Mouse (Mus musculus) layer of hippocampus, postnatal 25 days (tissue): ENCODE results near the gene Hist1h3f. TPM values are rescaled to one million over a fixed set of nuclear protein-coding genes. Genes with fewer than 3 reads are reported as not detected.
A peak's percentile ranks its signal among the peaks of the same experiment; 100 is the strongest.
"Not testable (repeated sequence)": the region's sequence is repeated elsewhere in the genome, so short reads cannot be mapped to it uniquely, and the experiment has no call there.

ENCODE experiments used
- DNase-seq, 2 experiments: peaks; one replicate each; pipeline ENCODE4 v3.0.0; 2022; ENCODE audit warnings: mixed read lengths in 2 of 2, low spot score in 1 of 2; ENCODE audit errors: extremely low spot score in 1 of 2
- total RNA-seq, 2 experiments: library from RNA; stranded (reverse); gene quantifications; 2 replicates each; pipeline ENCODE4 v1.2.3; 2021

Hist1h3f gene
- total RNA-seq, 2 experiments from 2014 or later, result 15.7 to 16.5 TPM

DNA sequence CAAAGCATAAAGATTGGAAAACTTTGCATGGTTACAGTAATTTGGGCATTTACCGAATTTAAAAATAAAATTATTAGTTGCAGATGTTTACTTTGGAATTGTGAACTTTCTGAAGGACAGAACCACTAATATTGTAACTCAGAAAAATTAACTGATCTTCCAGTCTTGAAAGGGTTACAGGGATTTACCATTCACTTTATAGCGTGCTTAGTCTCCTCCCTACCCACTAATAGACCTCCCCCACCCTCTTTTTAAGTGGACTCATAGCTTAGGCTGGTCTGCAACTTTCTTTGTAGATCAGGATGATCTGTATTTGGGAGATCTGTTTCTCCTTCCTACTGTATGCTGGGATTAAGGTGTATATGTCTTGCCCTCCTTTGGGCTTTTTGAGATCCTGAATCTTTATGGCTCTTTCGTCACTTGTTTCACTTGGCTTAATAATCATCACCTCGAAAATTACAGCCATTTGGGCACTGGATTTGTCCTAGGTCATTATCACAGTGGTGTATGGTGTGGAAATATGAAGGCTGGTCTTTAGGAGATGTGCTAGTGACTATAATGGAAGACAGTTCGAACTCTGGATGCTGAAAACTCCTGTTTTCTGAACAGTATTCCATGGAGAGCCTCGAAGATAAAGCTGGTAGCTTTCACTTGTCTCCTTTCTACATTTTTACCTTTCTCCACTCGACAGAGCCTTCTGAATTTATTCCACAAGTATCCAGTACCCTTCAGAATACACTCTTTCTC is 7.6 kb upstream of the Hist1h3f start:
- DNase-seq, result no peak

DNA sequence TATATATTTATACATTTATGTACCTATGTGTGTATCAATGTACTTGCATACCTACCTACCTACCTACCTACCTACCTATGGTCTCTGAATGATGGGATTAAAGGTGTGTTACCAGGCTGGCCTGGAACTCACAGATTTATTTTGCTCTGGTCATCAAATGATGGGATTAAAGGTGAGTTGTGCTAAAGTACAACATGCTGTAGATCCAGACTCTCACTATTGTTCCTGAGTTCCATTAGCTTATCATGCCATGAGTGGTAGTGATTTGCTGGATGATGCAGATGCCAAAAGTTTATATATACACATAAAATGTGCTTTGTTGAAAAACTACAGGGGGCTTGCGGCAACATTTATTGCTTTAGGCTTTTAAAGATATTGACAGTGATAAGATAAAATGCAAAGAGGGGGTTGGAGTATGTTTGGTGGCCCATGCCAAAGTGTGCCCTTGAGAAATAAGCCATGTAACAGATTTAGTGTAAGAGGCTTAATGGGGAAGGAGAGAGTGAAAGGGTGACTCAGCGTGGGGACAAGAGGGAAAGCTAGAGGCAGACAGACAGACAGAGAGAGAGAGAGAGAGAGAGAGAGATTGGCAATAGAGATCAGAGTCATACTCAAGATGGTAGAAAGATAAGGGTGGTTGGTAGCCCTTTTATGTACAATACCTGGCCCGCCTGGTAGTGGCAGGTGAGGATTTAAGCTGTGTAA is 6.7 kb upstream of the Hist1h3f start:
- no peak for DNase-seq

DNA sequence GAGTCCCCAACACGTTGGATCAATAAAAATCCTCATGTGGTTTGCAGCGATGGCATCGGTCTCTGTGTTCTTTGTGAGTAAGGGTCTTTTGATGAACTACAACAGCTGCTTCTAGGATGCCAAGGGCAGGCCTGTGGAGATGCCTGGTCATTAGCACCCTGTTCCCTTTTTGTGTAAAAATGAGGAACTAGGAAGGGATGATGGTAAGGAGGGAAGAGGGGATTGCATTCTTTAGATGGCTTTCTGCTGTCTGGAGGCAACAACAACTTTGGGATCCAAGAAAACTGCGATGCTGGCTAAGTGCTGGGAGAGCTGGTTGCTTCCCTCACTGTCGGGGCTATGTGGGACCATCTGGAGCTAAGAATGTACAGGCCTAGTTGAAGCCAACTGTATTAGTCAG is 5.6 kb upstream of the Hist1h3f start:
- no peak for DNase-seq

DNA sequence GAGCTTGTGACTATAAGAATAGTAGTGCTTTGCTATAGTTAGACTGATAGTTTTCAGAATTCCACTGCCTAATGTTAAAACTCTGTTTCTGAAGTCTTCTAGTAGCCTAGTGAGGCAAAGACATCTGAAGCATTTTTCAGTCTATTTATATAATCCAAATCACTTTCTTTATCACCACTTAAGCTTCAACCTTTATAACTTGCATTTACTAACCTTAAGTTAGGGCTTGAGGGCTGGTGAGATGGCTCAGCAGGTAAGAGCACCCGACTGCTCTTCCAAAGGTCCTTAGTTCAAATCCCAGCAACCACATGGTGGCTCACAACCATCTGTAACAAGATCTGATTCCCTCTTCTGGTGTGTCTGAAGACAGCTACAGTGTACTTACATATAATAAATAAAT is 4.0 kb upstream of the Hist1h3f start:
- DNase-seq, result not testable (repeated sequence)

DNA sequence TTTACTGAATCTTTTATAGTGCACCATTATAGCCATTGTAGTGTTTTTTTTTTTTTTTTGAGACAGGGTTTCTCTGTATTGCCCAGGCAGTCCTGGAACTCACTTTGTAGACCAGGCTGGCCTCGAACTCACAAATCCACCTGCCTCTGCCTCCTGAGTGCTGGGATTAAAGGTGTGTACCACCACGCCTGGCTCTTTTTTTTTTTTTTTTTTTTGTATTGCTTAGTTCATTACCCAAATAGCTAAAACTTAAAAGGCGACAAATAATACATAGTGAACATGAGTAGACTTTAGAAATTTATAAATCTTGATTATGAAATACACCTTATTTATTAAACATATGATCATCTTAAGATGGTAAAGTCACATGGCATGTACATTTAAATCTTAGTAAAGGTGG is 2.4 kb upstream of the Hist1h3f start:
- DNase-seq, result no peak

DNA sequence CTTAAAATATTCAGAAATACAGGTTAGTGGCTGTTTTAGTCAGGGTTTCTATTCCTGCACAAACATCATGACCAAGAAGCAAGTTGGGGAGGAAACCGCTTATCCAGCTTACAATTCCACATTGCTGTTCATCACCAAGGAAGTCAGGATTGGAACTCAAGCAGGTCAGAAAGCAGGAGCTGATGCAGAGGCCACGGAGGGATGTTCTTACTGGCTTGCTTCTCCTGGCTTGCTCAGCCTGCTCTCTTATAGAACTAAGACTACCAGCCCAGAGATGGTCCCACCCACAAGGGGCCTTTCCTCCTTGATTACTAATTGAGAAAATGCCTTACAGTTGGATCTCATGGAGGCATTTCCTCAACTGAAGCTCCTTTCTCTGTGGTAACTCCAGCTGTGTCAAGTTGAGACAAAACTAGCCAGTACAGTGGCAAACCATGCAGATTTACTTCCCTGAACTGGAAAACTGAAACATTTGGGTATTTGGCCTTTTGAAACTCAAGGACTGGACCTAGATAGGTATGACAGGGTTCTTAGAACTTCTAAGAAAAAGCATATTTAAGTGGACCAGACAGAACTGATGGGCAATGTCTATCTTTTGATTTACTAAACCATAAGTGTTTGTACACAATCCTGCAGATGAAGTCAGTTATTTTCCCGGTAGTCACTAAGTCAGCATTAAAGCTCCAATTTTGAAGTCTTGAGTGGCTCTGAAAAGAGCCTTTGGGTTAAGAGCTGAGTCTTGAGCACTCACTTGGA is 1.4 kb upstream of the Hist1h3f start:
- DNase-seq, result not testable (repeated sequence)

DNA sequence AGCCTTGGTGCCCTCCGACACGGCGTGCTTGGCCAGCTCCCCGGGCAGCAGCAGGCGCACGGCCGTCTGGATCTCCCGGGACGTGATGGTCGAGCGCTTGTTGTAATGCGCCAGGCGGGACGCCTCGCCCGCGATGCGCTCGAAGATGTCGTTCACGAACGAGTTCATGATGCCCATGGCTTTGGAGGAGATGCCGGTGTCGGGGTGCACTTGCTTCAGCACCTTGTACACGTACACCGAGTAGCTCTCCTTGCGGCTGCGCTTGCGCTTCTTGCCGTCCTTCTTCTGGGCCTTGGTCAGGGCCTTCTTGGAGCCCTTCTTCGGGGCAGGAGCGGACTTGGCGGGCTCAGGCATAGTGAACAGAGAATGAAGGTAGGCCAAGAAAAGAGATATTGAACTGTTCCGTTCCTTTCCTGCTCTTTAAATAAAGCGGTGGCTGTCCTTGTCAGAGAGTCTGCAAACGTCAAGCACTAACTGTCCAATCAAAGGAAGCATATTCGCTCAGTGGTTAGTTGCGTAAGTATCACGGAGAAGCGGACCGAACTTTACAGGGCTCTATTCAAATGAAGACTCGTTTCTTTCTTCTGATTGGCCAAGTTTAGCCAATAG is 749 bp upstream of the Hist1h3f start, which contains the start of gene Hist1h2bh:
Gene Hist1h2bh, minus strand, starts transcription at position 394 of the 609 bp plus-strand sequence.
- not testable (repeated sequence) for DNase-seq

DNA sequence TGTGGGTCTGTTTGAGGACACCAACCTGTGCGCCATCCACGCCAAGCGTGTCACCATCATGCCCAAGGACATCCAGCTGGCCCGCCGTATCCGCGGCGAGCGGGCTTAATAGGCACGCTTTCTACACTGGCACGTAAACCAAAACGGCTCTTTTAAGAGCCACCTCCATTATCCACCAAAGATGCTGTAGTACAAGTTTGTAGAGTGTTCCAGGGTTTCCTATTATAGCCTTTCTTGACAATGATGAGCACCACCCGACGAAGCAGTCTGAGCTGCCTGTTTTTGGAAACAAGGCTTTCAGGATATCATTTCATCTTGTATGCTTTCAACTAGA is 902 bp downstream of the Hist1h3f start:
- not testable (repeated sequence) for DNase-seq

DNA sequence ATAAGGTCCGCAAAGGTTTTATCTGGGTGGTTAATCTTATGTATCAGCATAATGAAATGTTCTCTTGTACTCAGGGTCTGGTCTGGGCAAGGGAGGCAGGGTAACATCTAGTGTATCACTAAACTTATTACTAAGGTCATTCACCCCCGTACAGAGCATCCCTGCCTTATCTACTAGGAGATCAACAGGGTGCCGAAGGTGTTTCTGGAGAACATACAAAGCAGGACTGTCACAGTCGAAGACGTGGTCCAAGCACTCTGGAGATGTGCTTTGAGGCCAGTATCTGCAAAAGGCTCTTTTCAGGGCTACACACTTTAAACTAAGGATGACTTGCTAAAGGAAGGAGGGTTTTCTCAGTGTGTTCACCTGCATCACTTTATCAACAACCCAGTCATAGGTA is 2.8 kb downstream of the Hist1h3f start:
- DNase-seq, result no peak

DNA sequence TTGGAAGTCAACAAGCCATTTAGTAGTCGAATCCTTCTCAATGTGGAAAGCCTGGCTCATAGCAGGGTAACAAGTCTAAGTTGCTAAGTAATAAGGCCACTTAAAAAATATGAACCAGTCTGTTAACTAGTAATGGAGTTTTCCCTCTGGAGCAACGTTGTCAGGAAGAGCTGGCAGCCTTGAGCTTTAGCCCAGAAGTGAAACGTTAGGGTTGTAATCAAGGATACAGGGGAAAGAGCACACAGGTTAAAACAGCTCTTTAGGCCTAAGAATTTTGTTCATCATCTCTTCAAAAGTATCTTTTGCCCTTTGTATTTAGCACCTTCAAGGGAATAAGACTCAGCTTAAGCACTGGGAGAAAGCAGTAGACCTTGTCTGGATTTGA is 6.9 kb downstream of the Hist1h3f start:
- DNase-seq, result no peak

DNA sequence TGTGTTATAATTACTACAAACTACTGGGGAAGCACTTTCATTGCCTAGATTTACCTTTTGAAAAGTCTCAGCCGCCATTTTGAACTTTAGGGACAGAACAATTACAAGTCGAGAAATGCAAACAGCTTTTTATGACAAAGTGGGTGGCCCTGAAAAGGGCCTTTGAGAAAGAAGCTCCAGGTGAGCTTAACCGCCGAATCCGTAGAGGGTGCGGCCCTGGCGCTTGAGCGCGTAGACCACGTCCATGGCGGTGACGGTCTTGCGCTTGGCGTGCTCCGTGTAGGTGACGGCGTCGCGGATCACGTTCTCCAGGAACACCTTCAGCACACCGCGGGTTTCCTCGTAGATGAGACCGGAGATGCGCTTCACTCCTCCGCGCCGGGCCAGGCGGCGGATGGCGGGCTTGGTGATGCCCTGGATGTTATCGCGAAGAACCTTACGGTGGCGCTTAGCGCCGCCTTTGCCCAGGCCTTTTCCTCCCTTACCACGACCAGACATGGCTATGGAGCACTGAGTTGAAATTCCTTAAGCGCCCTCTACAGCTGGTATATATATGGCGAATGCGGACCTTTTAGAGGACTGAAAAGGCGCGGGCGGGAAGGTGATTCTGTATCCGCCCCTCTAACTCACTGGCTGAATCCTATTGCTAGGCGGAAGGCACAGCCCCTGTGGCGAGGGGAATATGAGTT is 7.4 kb downstream of the Hist1h3f start, which contains the start of gene Hist1h4f:
Gene Hist1h4f, minus strand, starts transcription at position 503 of the 689 bp plus-strand sequence.
- peak; percentile 75 to 82 for DNase-seq

DNA sequence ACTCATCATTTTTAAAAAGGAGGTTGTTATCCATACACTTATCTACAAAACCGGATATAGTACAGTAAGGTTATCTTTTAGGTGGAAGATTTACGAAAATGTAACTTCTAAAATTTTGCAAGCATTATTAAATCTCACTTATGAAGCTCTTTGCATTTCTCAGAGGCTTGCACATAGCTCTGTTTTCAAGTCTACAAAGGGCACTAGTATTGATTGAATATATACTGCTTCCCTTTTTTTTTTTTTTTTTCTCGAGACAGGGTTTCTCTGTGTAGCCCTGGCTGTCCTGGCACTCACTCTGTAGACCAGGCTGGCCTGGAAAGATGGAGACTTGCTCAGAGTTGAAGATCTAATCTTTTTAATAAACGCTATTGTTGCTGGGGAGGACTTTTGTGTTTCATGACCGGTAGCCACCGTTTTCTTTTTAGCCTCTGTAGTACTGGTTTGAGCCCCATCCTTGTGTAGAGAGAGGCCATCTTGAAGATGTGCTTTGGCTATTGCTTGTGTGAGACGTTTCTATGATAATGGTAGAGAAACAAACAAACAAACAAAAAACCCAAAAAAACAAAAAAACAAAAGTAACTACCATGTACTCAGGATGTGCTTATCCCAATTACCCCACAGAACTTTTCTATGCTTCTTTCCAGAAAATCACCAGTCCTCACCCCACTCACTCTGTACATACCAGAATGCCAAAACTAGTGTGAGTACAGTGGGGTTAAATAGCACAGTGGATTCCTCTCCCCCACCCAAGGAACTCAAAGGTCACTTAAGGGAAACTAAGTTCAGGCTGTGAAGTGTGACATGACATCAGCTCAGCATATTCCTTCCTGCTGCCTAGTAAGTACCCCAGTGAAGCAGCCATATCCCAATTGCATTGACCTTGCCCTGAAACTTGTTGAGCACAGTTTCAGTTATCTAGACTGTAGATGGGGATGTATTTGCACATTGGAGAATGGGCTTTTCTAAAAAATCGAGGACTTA is 8.4 kb downstream of the Hist1h3f start:
- no peak for DNase-seq

DNA sequence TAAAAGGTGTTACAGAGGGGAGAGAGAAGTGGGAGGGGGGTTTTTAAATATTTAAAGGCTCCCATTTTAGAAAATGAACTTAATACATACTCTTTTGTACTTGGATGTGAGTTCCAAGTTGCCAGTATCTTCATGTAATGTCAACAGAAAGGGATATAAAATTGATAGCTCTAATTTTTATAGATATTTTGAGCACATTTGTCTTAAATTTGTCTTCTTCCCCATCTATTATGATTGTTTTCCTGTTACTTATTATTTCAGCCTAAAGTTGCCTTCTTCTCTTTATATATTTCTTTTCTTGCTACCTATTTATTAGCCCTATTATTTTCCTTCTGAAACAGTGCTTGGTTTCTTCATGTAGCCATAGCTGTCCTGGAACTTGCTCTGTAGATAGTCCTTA is 9.1 kb downstream of the Hist1h3f start, which contains the start of gene Hist1h1d:
Gene Hist1h1d, plus strand, starts transcription at position 301 of the 400 bp plus-strand sequence.
- no peak for DNase-seq

DNA sequence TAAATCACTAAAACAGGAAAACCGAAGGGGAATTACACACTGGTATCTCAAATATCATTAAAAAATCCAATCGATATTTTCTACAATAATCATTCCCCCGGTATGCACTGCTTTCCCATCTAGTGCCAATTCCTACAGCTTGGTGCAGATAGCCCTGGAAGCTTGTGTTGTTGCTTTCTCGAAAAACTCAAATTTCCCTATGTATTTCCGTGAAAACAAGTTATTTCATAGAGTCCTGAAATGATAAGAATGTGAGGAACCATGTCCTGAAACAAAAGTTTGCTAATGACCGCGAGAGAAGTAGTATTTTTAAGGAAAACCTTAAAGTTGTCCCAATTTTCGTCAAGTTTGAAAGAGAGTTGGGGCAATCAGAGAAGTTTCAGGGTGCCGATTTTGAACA is 10.5 kb downstream of the Hist1h3f start:
- DNase-seq, result no peak

DNA sequence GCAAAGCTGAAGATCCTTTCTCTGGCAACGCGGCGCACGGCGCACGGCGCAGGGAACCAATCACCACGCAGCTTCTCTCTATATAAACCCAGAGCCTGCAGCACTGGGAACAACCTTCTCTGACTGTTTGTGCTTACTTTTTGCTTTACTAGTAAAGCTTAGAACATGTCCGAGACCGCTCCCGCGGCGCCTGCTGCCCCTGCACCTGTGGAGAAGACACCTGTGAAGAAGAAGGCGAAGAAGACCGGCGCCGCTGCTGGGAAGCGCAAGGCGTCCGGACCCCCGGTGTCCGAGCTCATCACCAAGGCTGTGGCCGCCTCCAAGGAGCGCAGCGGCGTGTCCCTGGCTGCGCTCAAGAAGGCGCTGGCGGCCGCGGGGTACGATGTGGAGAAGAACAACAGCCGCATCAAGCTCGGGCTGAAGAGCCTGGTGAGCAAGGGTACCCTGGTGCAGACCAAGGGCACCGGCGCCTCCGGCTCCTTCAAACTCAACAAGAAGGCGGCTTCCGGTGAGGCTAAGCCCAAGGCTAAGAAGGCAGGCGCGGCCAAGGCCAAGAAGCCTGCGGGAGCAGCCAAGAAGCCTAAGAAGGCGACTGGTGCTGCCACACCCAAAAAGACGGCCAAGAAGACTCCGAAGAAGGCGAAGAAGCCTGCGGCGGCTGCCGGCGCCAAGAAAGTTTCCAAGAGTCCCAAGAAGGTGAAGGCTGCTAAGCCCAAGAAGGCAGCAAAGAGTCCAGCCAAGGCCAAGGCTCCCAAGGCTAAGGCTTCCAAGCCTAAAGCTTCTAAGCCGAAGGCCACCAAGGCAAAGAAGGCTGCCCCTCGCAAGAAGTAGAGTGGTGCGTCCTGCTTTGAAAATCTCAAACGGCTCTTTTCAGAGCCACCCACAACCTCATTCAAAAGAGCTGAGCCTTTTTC is 11.3 kb downstream of the Hist1h3f start:
- peak; percentile 62 to 64 for DNase-seq

DNA sequence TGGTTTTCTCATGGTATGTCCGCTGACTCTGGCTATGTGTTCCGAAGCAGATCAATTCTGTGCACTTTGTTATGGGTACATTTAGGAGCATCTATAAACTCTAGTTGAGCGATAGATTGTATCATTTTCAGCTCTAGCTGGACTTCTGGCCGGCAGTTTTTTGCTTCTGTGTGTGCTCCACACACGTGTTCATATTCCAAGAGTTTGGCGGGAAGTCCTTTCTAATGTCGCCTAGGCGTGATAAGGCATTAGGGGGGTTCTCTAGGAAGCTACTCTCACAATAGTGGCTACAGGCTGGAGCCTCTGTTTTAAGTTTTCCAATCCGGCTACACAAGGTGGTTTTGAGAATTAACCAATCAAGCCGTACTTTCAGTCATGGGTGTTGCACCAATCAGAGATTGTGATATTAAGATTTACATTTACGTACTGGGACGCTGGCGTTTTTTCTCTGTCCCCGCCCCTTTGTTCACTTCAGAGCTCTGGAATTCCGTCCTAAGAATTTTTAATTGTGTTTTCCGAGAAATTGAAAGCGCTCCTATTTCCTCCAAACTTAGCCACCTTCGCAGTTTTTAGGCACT is 12.1 kb downstream of the Hist1h3f start:
- peak; percentile 32 to 36 for DNase-seq

DNA sequence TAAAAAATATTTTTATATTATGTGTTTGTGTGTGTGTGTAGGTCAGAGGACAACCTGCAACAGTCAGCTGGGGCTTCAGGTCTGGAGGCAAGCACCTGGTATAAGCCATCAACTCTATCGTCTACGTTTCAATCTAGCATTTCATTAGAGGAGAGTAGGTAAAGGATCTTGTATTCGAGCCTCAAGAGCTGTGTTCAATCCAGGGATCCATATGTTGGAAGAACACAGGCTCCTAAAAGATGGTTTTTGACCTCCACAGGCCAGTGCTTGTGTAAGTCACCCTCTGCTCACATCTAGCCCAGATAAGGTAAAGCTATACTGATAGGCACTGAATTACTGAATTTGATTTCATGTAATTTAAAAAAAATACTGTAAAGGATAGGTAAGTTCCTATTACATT is 13.1 kb downstream of the Hist1h3f start:
- no peak for DNase-seq

DNA sequence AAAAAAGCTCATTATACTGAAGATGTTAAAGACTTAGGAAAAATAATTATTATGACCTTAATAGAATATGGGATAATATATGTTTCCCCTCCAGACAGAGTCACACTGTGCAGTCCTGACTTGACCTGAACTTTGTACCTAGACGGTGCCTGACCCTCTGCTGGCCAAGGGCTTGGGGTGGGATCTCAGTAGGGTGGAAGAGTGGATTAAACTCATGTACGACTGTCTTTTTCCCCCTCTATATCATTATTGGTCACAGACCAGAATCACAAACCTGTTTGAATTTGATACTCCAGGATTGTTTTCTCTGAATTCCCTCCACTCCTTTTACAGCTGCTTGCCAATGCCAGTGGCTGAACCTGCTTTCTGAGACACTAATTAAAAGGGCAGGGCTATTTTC is 16.8 kb downstream of the Hist1h3f start:
- not testable (repeated sequence) for DNase-seq
